Comparison of ENCODE assay signal across 10 mouse cellular contexts in genomic region chr2:3424579-3424910, GRCm38 (mm10). TPM values are rescaled to one million over a fixed set of nuclear protein-coding genes. Genes with fewer than 3 reads are reported as not detected.
DNase-seq lines count a peak whose midpoint lies in the region; ATAC-seq and TF ChIP-seq lines count a peak whose summit lies in the region.
"Had no signal": no experiment of that assay in that cellular context is flagged by ENCODE, and none has a peak within 500 bp of the region (broad histone marks: within the 10 kb centered on the region; RNA-seq: fewer than 3 reads in every experiment).

No protein-coding gene starts in this region.

- H3K27ac ChIP-seq in kidney, embryonic 16.5 days (ENCODE audit: low read length): no peak overlapping the region
- peak overlapping the region; percentile 65; the same call in 1 of the 2 replicates for H3K27ac ChIP-seq in bone marrow, adult 2 months (ENCODE audit: control insufficient read depth, insufficient read depth, low read depth, low read length, poor library complexity)
- H3K27ac ChIP-seq in hindbrain, embryonic 13.5 days: no peak overlapping the region
- no peak overlapping the region for H3K27ac ChIP-seq in midbrain, embryonic 14.5 days (replicated peaks; ENCODE audit: low read depth, low read length)

- H3K4me1 ChIP-seq in kidney, embryonic 16.5 days (ENCODE audit: insufficient read depth, low read length): peaks cover 10% of the 10 kb centered on the region
- H3K4me1 ChIP-seq in bone marrow, adult 2 months (ENCODE audit: control insufficient read depth, insufficient read depth, low read length): no peaks in the 10 kb centered on the region; the same call in 1 of the 2 replicates
- peaks cover 17% of the 10 kb centered on the region for H3K4me1 ChIP-seq in hindbrain, embryonic 13.5 days (replicated peaks)
- peaks cover 9% of the 10 kb centered on the region for H3K4me1 ChIP-seq in midbrain, embryonic 14.5 days (ENCODE audit: control insufficient read depth, insufficient read depth, low read length)

- intact Hi-C loops in left cerebral cortex, postnatal 10 days (cut with DNase I): no loop called here

- H3K9me3 ChIP-seq in kidney, embryonic 16.5 days (ENCODE audit: low read length): no peaks in the 10 kb centered on the region
- H3K9me3 ChIP-seq in hindbrain, embryonic 13.5 days: no peaks in the 10 kb centered on the region
- no peaks in the 10 kb centered on the region for H3K9me3 ChIP-seq in midbrain, embryonic 14.5 days (ENCODE audit: control insufficient read depth, low read length)

- TF ChIP-seq CTCF in bone marrow, adult 2 months (IDR thresholded peaks at IDR 0.05; ENCODE audit: control insufficient read depth, insufficient read depth, low read length): no peak

- peak overlapping the region; percentile 65 for H3K4me3 ChIP-seq in kidney, embryonic 16.5 days (ENCODE audit: low read length)
- peak overlapping the region; percentile 93 for H3K4me3 ChIP-seq in bone marrow, adult 2 months (replicated peaks; ENCODE audit: control insufficient read depth, low read depth, low read length)
- peak overlapping the region; percentile 81 for H3K4me3 ChIP-seq in hindbrain, embryonic 13.5 days
- H3K4me3 ChIP-seq in midbrain, embryonic 14.5 days (replicated peaks; ENCODE audit: low read depth, low read length): peak overlapping the region; percentile 72

- 11% methylated on average over 9 of the region's 10 CpGs for whole genome bisulfite sequencing in kidney, embryonic 16.5 days
- 1% methylated on average over 9 of the region's 10 CpGs for WGBS in bone marrow, adult 2 months
- 12% methylated on average over 10 of the region's 10 CpGs for WGBS in hindbrain, embryonic 13.5 days
- 12% methylated on average over 10 of the region's 10 CpGs for WGBS in midbrain, embryonic 14.5 days

- no peak for DNase-seq in kidney, adult 8-10 months
- DNase-seq in midbrain, embryonic 14.5 days: no peak
- DNase-seq in thymus, postnatal 10 days (ENCODE audit: low spot score in 2 of 2): no peak
- DNase-seq in urinary bladder, postnatal 36 days (ENCODE audit: low spot score in 2 of 2): no peak
- DNase-seq in left cerebral cortex, postnatal 10 days (ENCODE audit: extremely low spot score in 1 of 2, low spot score in 2 of 2): no peak

- no peaks in the 10 kb centered on the region for H3K27me3 ChIP-seq in kidney, embryonic 16.5 days (ENCODE audit: insufficient read depth, low read length)
- H3K27me3 ChIP-seq in hindbrain, embryonic 13.5 days: no peaks in the 10 kb centered on the region
- no peaks in the 10 kb centered on the region for H3K27me3 ChIP-seq in midbrain, embryonic 14.5 days (ENCODE audit: control insufficient read depth, insufficient read depth, low read length)

- no peak for TF ChIP-seq POLR2A in bone marrow, adult 2 months (IDR thresholded peaks at IDR 0.05; ENCODE audit: borderline replicate concordance, control insufficient read depth, low read depth, low read length)

- H3K9ac ChIP-seq in kidney, embryonic 16.5 days (replicated peaks; ENCODE audit: low read length): peak overlapping the region; percentile 65
- H3K9ac ChIP-seq in hindbrain, embryonic 13.5 days: peak overlapping the region; percentile 79
- H3K9ac ChIP-seq in midbrain, embryonic 14.5 days (replicated peaks; ENCODE audit: low read length): peak overlapping the region; percentile 65

- H3K36me3 ChIP-seq in kidney, embryonic 16.5 days (ENCODE audit: insufficient read depth, low read length): no peaks in the 10 kb centered on the region
- peaks cover 15% of the 10 kb centered on the region for H3K36me3 ChIP-seq in hindbrain, embryonic 13.5 days
- peaks cover 9% of the 10 kb centered on the region; the same call in 1 of the 2 replicates for H3K36me3 ChIP-seq in midbrain, embryonic 14.5 days (ENCODE audit: control insufficient read depth, insufficient read depth, low read length)

- peak overlapping the region; percentile 94 for H3K4me2 ChIP-seq in kidney, embryonic 16.5 days (replicated peaks; ENCODE audit: low read depth, low read length)
- peak overlapping the region; percentile 94 for H3K4me2 ChIP-seq in hindbrain, embryonic 13.5 days
- H3K4me2 ChIP-seq in midbrain, embryonic 14.5 days (ENCODE audit: low read length): peak overlapping the region; percentile 92

- no peak for ATAC-seq in kidney, embryonic 16.5 days (ENCODE audit: low FRiP score, low TSS enrichment)
- no peak for ATAC-seq in hindbrain, embryonic 13.5 days (ENCODE audit: low FRiP score)
- ATAC-seq in midbrain, embryonic 14.5 days (ENCODE audit: low FRiP score, low TSS enrichment): no peak

RNA-seq across cellular contexts. Expression of gene Dclre1c, which starts 0.6 kb away (rescaled TPM):
- 6.6 and 7.5 TPM in 2 replicates for polyA plus RNA-seq in kidney, embryonic 16.5 days (2015; fragmentation: Nextera tagmentation; extraction: Ambion mirVana)
- 7.1 and 8.6 TPM in 2 replicates for polyA plus RNA-seq in bone marrow, adult 2 months (2011; ENCODE audit: insufficient read depth, insufficient read length, low replicate concordance, missing spikeins)
- 9.0 and 9.4 TPM in 2 replicates for polyA plus RNA-seq in hindbrain, embryonic 13.5 days (2015; fragmentation: Nextera tagmentation; extraction: Ambion mirVana)
- polyA plus RNA-seq in midbrain, embryonic 14.5 days (2014; fragmentation: Nextera tagmentation; extraction: Ambion mirVana): 7.2 and 9.6 TPM in 2 replicates
- total RNA-seq in left cerebral cortex, postnatal 10 days (2021): 10 to 100 TPM in 1 of 2 experiments, 1 to 10 TPM in 1; 9.6 to 11.8 TPM

RNA-seq across cellular contexts. Expression of gene Meig1, which starts 2.1 kb away (rescaled TPM):
- polyA plus RNA-seq in kidney, embryonic 16.5 days (2015; fragmentation: Nextera tagmentation; extraction: Ambion mirVana): 0.29 TPM in 1 of 2 replicates, not detected in the other
- polyA plus RNA-seq in bone marrow, adult 2 months (2011; ENCODE audit: insufficient read depth, insufficient read length, low replicate concordance, missing spikeins): not detected in 2 replicates
- 2.9 and 8.4 TPM in 2 replicates for polyA plus RNA-seq in hindbrain, embryonic 13.5 days (2015; fragmentation: Nextera tagmentation; extraction: Ambion mirVana)
- 3.2 and 4.2 TPM in 2 replicates for polyA plus RNA-seq in midbrain, embryonic 14.5 days (2014; fragmentation: Nextera tagmentation; extraction: Ambion mirVana)
- total RNA-seq in left cerebral cortex, postnatal 10 days (2021): 1 to 10 TPM; 3.1 to 3.2 TPM
- total RNA-seq: adrenal gland, adult 2 months had no signal
- polyA plus RNA-seq: adrenal gland, adult 2 months had no signal

RNA-seq across cellular contexts. Expression of gene Olah, which starts 27.5 kb away (rescaled TPM):
- not detected in 2 replicates for polyA plus RNA-seq in kidney, embryonic 16.5 days (2015; fragmentation: Nextera tagmentation; extraction: Ambion mirVana)
- not detected in 2 replicates for polyA plus RNA-seq in bone marrow, adult 2 months (2011; ENCODE audit: insufficient read depth, insufficient read length, low replicate concordance, missing spikeins)
- polyA plus RNA-seq in hindbrain, embryonic 13.5 days (2015; fragmentation: Nextera tagmentation; extraction: Ambion mirVana): not detected in 2 replicates
- polyA plus RNA-seq in midbrain, embryonic 14.5 days (2014; fragmentation: Nextera tagmentation; extraction: Ambion mirVana): not detected in 2 replicates
- not detected for total RNA-seq in left cerebral cortex, postnatal 10 days (2021)
- total RNA-seq: layer of hippocampus, postnatal 25 days had no signal
- polyA plus RNA-seq: adrenal gland, adult 2 months had no signal

RNA-seq across cellular contexts. Expression of gene Suv39h2, which starts 50.3 kb away (rescaled TPM):
- 14.2 and 14.5 TPM in 2 replicates for polyA plus RNA-seq in kidney, embryonic 16.5 days (2015; fragmentation: Nextera tagmentation; extraction: Ambion mirVana)
- polyA plus RNA-seq in bone marrow, adult 2 months (2011; ENCODE audit: insufficient read depth, insufficient read length, low replicate concordance, missing spikeins): 3.4 and 4.4 TPM in 2 replicates
- 12.1 and 13.4 TPM in 2 replicates for polyA plus RNA-seq in hindbrain, embryonic 13.5 days (2015; fragmentation: Nextera tagmentation; extraction: Ambion mirVana)
- polyA plus RNA-seq in midbrain, embryonic 14.5 days (2014; fragmentation: Nextera tagmentation; extraction: Ambion mirVana): 9.3 and 13.4 TPM in 2 replicates
- 1 to 10 TPM; 3.9 to 4.2 TPM for total RNA-seq in left cerebral cortex, postnatal 10 days (2021)
